Mouse (Mus musculus) CH12.LX (cell line): ENCODE measurements around the gene Tex264. TPM values are rescaled to one million over a fixed set of nuclear protein-coding genes. Genes with fewer than 3 reads are reported as not detected.

ENCODE experiments used
- DNase-seq: peaks from one replicate; pipeline ENCODE4 v3.0.0-alpha.2; 2013; ENCODE audit errors: extremely low read depth
- H3K27ac ChIP-seq: 2 replicates; pipeline ENCODE4 v1.5.1; 2012; ENCODE audit warnings: low read depth, mild to moderate bottlenecking, control low read depth, moderate library complexity; ENCODE audit not compliant: insufficient read depth
- H3K27me3 ChIP-seq: replicated peaks from 2 replicates; pipeline ENCODE3; 2012; ENCODE audit warnings: inconsistent platforms
- H3K36me3 ChIP-seq, 2 experiments: replicated peaks in 1 of 2; 2 replicates each; pipeline versions ENCODE3 to v1.6.1; 2012; ENCODE audit warnings: inconsistent platforms in 1 of 2, low read length in 1 of 2, mild to moderate bottlenecking in 1 of 2, mixed read lengths in 1 of 2, moderate library complexity in 1 of 2; ENCODE audit not compliant: control insufficient read depth in 1 of 2, insufficient read depth in 1 of 2
- H3K4me1 ChIP-seq, 2 experiments: 2 replicates each; pipeline ENCODE4 v1.6.1; 2012; ENCODE audit warnings: inconsistent platforms in 1 of 2, moderate library complexity in 1 of 2; ENCODE audit not compliant: insufficient read depth in 2 of 2, control insufficient read depth in 1 of 2
- H3K4me2 ChIP-seq: 2 replicates; pipeline ENCODE4 v1.6.1; 2012; ENCODE audit warnings: low read depth, mild to moderate bottlenecking, control low read depth; ENCODE audit not compliant: poor library complexity, insufficient read depth, severe bottlenecking
- H3K4me3 ChIP-seq, 3 experiments: fragments of 150-350 bp in 1 of 3; sonication (generic) in 1 of 3; replicated peaks in 1 of 3; 2 replicates each; pipeline versions ENCODE3 to v1.5.1; 2011 to 2012; ENCODE audit warnings: low read depth in 2 of 3, low read length in 2 of 3, mild to moderate bottlenecking in 2 of 3, moderate library complexity in 2 of 3, control low read depth in 1 of 3, improper control_type of control experiment in 1 of 3, inconsistent platforms in 1 of 3, mixed read lengths in 1 of 3; ENCODE audit not compliant: poor library complexity in 1 of 3
- H3K79me2 ChIP-seq: replicated peaks from 2 replicates; pipeline ENCODE4 v1.6.1; 2012; ENCODE audit warnings: mild to moderate bottlenecking, moderate library complexity; ENCODE audit not compliant: control insufficient read depth, poor library complexity, insufficient read depth, severe bottlenecking; ENCODE audit errors: extremely low read depth
- H3K9ac ChIP-seq: 2 replicates; pipeline ENCODE4 v1.6.1; 2012; ENCODE audit warnings: low read depth, mild to moderate bottlenecking, control low read depth, moderate library complexity; ENCODE audit not compliant: insufficient read depth
- H3K9me3 ChIP-seq: replicated peaks from 2 replicates; pipeline ENCODE3; 2012; ENCODE audit warnings: low read length, inconsistent platforms, mixed read lengths
- BHLHE40 ChIP-seq: IDR thresholded peaks from 2 replicates; pipeline ENCODE4 v1.6.1; 2011; ENCODE audit warnings: mild to moderate bottlenecking, low read depth, low read length, improper control_type of control experiment
- CHD1 ChIP-seq: IDR thresholded peaks from 2 replicates; pipeline ENCODE4 v1.6.1; 2012; ENCODE audit warnings: low read depth, low read length, improper control_type of control experiment, inconsistent platforms
- CHD2 ChIP-seq: IDR thresholded peaks from 2 replicates; pipeline ENCODE4 v1.6.1; 2011; ENCODE audit warnings: low read length, improper control_type of control experiment
- CTCF ChIP-seq, 2 experiments: IDR thresholded peaks in 1 of 2; conservative IDR thresholded peaks in 1 of 2; 2 replicates each; pipeline ENCODE4 v1.5.1; 2011 to 2012; ENCODE audit warnings: low read depth in 2 of 2, low read length in 2 of 2, improper control_type of control experiment in 1 of 2, inconsistent platforms in 1 of 2, mild to moderate bottlenecking in 1 of 2, moderate library complexity in 1 of 2
- E2F4 ChIP-seq: IDR thresholded peaks from 2 replicates; pipeline ENCODE4 v1.6.1; 2011; ENCODE audit warnings: low read depth, low read length, improper control_type of control experiment; ENCODE audit not compliant: insufficient replicate concordance
- ELF1 ChIP-seq: IDR thresholded peaks from 2 replicates; pipeline ENCODE4 v1.6.1; 2014; ENCODE audit warnings: low read depth, mild to moderate bottlenecking, inconsistent platforms, low read length, improper control_type of control experiment
- EP300 ChIP-seq: IDR thresholded peaks from 2 replicates; pipeline ENCODE4 v1.6.1; 2011; ENCODE audit warnings: low read length, improper control_type of control experiment
- ETS1 ChIP-seq: conservative IDR thresholded peaks from 2 replicates; pipeline ENCODE4 v1.6.1; 2012; ENCODE audit warnings: low read depth, mild to moderate bottlenecking, inconsistent platforms, low read length, improper control_type of control experiment, moderate library complexity
- GABPA ChIP-seq: IDR thresholded peaks from 2 replicates; pipeline ENCODE4 v1.6.1; 2012; ENCODE audit warnings: low read depth, low read length, improper control_type of control experiment, inconsistent platforms; ENCODE audit not compliant: insufficient replicate concordance
- HCFC1 ChIP-seq: IDR thresholded peaks from 2 replicates; pipeline ENCODE4 v1.6.1; 2012; ENCODE audit warnings: low read depth, mild to moderate bottlenecking, inconsistent platforms, low read length, improper control_type of control experiment
- IRF4 ChIP-seq: IDR thresholded peaks from 2 replicates; pipeline ENCODE4 v1.6.1; 2014; ENCODE audit warnings: low read depth, mild to moderate bottlenecking, inconsistent platforms, low read length, improper control_type of control experiment
- JUN ChIP-seq: IDR thresholded peaks from 2 replicates; pipeline ENCODE4 v1.6.1; 2011; ENCODE audit warnings: low read depth, mild to moderate bottlenecking, low read length, improper control_type of control experiment, moderate library complexity; ENCODE audit not compliant: insufficient read depth
- JUND ChIP-seq: conservative IDR thresholded peaks from 2 replicates; pipeline ENCODE4 v1.6.1; 2011; ENCODE audit warnings: low read depth, low read length, improper control_type of control experiment
- KAT2A ChIP-seq: IDR thresholded peaks from 2 replicates; pipeline ENCODE4 v1.6.1; 2012; ENCODE audit warnings: low read length, improper control_type of control experiment, inconsistent platforms; ENCODE audit not compliant: insufficient replicate concordance
- MEF2A ChIP-seq: IDR thresholded peaks from 2 replicates; pipeline ENCODE4 v1.6.1; 2014; ENCODE audit warnings: low read depth, mild to moderate bottlenecking, inconsistent platforms, low read length, improper control_type of control experiment, borderline replicate concordance
- MYC ChIP-seq: IDR thresholded peaks from 2 replicates; pipeline ENCODE4 v1.6.1; 2011; ENCODE audit warnings: low read depth, mild to moderate bottlenecking, improper control_type of control experiment, low read length
- NELFE ChIP-seq: IDR thresholded peaks from 2 replicates; pipeline ENCODE4 v1.6.1; 2011; ENCODE audit warnings: low read depth, low read length, improper control_type of control experiment
- PAX5 ChIP-seq: IDR thresholded peaks from 2 replicates; pipeline ENCODE4 v1.6.1; 2012; ENCODE audit warnings: low read length, inconsistent platforms, mixed read lengths
- POLR2A ChIP-seq: IDR thresholded peaks from 2 replicates; pipeline ENCODE4 v1.6.1; 2011; ENCODE audit warnings: low read depth, mild to moderate bottlenecking, improper control_type of control experiment, low read length
- RAD21 ChIP-seq: IDR thresholded peaks from 2 replicates; pipeline ENCODE4 v1.6.1; 2011; ENCODE audit warnings: low read depth, mild to moderate bottlenecking, low read length, improper control_type of control experiment, moderate library complexity
- RCOR1 ChIP-seq: conservative IDR thresholded peaks from 2 replicates; pipeline ENCODE4 v1.6.1; 2012; ENCODE audit warnings: low read depth, mild to moderate bottlenecking, inconsistent platforms, low read length, improper control_type of control experiment
- SIN3A ChIP-seq: IDR thresholded peaks from 2 replicates; pipeline ENCODE4 v1.6.1; 2012; ENCODE audit warnings: low read length, improper control_type of control experiment, inconsistent platforms
- SMC3 ChIP-seq: IDR thresholded peaks from 2 replicates; pipeline ENCODE4 v1.6.1; 2011; ENCODE audit warnings: low read depth, low read length, improper control_type of control experiment
- TCF12 ChIP-seq: IDR thresholded peaks from 2 replicates; pipeline ENCODE4 v1.6.1; 2014; ENCODE audit warnings: low read depth, mild to moderate bottlenecking, inconsistent platforms, low read length, improper control_type of control experiment
- UBTF ChIP-seq: IDR thresholded peaks from 2 replicates; pipeline ENCODE4 v1.6.1; 2012; ENCODE audit warnings: low read depth, mild to moderate bottlenecking, inconsistent platforms, low read length, improper control_type of control experiment, moderate library complexity
- USF1 ChIP-seq: IDR thresholded peaks from 2 replicates; pipeline ENCODE4 v1.6.1; 2014; ENCODE audit warnings: low read depth, mild to moderate bottlenecking, inconsistent platforms, low read length, improper control_type of control experiment
- USF2 ChIP-seq: conservative IDR thresholded peaks from 2 replicates; pipeline ENCODE4 v1.6.1; 2011; ENCODE audit warnings: low read depth, low read length, improper control_type of control experiment
- ZC3H11A ChIP-seq: IDR thresholded peaks from 2 replicates; pipeline ENCODE4 v1.6.1; 2012; ENCODE audit warnings: low read depth, mild to moderate bottlenecking, inconsistent platforms, low read length, improper control_type of control experiment
- ZKSCAN1 ChIP-seq: IDR thresholded peaks from 2 replicates; pipeline ENCODE4 v1.6.1; 2012; ENCODE audit warnings: low read depth, inconsistent platforms, low read length, improper control_type of control experiment, borderline replicate concordance
- dilution Hi-C: fragments of 300-500 bp; cut with MboI; formaldehyde crosslinking; loops from 2 replicates; pipeline ENCODE4 v1.14.3; 2020; ENCODE audit warnings: low sequenced_read_pairs; ENCODE audit not compliant: extremely low pct_unique_long_range_greater_than_20kb, extremely low pct_ligation_motif_present
- in situ Hi-C: fragments of 300-500 bp; cut with MboI; formaldehyde crosslinking; loops from 3 replicates; pipeline ENCODE4 v1.14.3; 2019; ENCODE audit warnings: low sequenced_read_pairs, low pct_ligation_motif_present, low pct_unique_long_range_greater_than_20kb, mixed read lengths
- polyA plus RNA-seq: library from polyadenylated mRNA; unstranded; fragments of >175 nt; gene quantifications from 2 replicates; pipeline ENCODE4 v1.2.1, GENCODE M21; 2012; ENCODE audit warnings: low read depth; ENCODE audit not compliant: insufficient read length
- total RNA-seq, 2 experiments: library from RNA; depleted of rRNA; stranded (reverse); fragments of 300-350 nt in 1 of 2; fragments of >200 nt in 1 of 2; gene quantifications; 2 replicates each; pipeline ENCODE4 v1.2.3; 2012 to 2014

The Tex264 gene
- total and polyA plus RNA-seq, 3 experiments = 34.3 to 54.8 (median 45.3) TPM

DNA sequence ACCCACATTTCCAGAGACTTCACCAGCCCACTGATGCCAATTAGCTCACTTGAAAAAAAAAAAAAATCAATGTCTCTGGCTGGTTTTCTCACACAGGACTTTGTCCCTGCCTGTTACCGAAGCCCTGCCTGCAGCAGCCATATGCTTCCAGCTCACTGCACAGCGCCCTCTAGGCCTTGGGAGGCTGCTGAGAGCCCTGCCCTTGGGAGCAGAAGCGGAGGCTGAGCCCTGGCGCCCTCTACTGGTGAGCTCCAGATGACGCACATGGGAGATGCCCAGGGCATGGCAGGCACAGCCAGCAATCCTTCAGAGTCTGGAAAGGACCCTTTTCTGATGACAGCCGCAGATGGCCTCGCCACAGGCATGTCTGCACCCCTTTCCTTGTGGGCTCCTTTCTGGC is 42.6 kb downstream of the Tex264 start (continued):
- TF ChIP-seq CTCF (conservative IDR thresholded peaks at IDR 0.05 in 1 of 2, IDR thresholded peaks at IDR 0.05 in 1 of 2; ENCODE audit: low read depth in 2 of 2, low read length in 2 of 2) (peak; percentile 67 to 100; a peak in 3 of 4 replicates), EP300 (no peak), JUN (no peak), MYC (peak; percentile 85), ZC3H11A (no peak), USF2 (no peak), ELF1 (no peak), POLR2A (no peak), GABPA (no peak), UBTF (no peak)

DNA sequence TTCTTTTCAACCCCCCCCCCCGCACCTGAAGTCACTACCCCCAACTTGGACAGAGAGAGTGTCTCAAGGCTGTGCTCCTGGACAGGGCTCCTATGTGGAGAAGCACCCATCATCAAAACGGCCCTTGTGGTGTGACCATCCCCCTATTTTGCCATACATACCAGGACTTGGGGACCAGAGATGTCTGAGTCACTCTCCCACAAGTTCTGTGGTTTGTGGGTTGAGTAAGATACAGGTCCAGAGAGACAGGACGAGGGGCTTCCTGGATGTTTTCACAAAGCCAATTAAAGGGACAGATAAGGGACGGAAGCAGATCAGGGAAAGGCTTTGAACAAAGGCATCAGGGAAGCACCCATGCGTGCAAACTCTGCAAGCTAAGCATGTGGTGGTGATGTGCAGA is 44.4 kb downstream of the Tex264 start:
- dilution Hi-C loops = no loop called here
- H3K9me3 ChIP-seq = peaks cover 8% of the 10 kb centered on the region
- H3K27ac ChIP-seq = no peak overlapping the region
- H3K79me2 ChIP-seq = no peaks in the 10 kb centered on the region
- no peak overlapping the region for H3K9ac ChIP-seq
- H3K4me3 ChIP-seq = no peak overlapping the region
- no peak overlapping the region for H3K4me2 ChIP-seq
- peaks cover 15 to 17% of the 10 kb centered on the region in 2 experiments for H3K4me1 ChIP-seq
- DNase-seq = no peak
- peaks cover 70% of the 10 kb centered on the region for H3K27me3 ChIP-seq
- no peaks in the 10 kb centered on the region for H3K36me3 ChIP-seq
- TF ChIP-seq JUND (no peak), PAX5 (no peak), ZC3H11A (no peak), CHD1 (no peak), CTCF (conservative IDR thresholded peaks at IDR 0.05 in 1 of 2, IDR thresholded peaks at IDR 0.05 in 1 of 2; ENCODE audit: low read depth in 2 of 2, low read length in 2 of 2) (no peak), USF2 (no peak), ZKSCAN1 (no peak), ETS1 (no peak), SIN3A (no peak), RAD21 (no peak), BHLHE40 (no peak), SMC3 (no peak), EP300 (no peak), E2F4 (no peak), GABPA (no peak)
- in situ Hi-C loops = no loop called here

DNA sequence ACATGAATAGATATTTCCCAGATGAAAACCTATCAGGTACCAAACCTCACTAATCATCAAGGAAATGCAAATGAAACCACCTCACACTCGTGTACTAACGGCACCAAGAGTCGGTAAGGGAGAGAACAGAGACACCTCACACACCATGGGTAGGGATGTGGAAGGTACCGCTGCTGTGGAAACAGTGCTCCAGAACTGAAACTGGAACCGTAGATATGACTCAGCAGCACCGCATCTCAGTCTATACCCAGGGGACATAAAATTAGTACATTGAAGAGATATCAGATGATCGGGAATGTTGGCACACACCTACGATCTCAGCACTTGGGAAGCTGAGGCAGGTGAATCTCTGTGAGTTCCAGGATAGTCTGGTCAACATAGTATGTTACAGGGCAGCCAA is 47.6 kb downstream of the Tex264 start:
- dilution Hi-C loops = no loop called here
- TF ChIP-seq RCOR1 = no peak
- no peak for TF ChIP-seq ETS1
- 0 out of 2 replicates have a peak, but pooled peaks have one; percentile 17 for TF ChIP-seq MEF2A
- TF ChIP-seq NELFE = no peak
- TF ChIP-seq BHLHE40 = peak; percentile 69
- TF ChIP-seq MYC = no peak
- no peak for TF ChIP-seq CHD1
- 0 out of 2 replicates have a peak, but pooled peaks have one; percentile 34 for TF ChIP-seq TCF12
- TF ChIP-seq JUND = peak; percentile 82
- no peak for TF ChIP-seq SMC3
- TF ChIP-seq ZKSCAN1 = no peak
- TF ChIP-seq IRF4 = peak; percentile 90
- TF ChIP-seq HCFC1 = no peak
- TF ChIP-seq CHD2 = 0 out of 2 replicates have a peak, but pooled peaks have one; percentile 32
- no peak for TF ChIP-seq KAT2A
- peak; percentile 90 for TF ChIP-seq EP300
- TF ChIP-seq JUN = peak; percentile 69
- no peak for TF ChIP-seq USF1

More for the DNA sequence above, 47.6 kb downstream of the Tex264 start:
- H3K27ac ChIP-seq = no peak overlapping the region
- peak overlapping the region; percentile 61 for H3K4me2 ChIP-seq
- H3K4me3 ChIP-seq = no peak overlapping the region
- no peak overlapping the region for H3K9ac ChIP-seq
- peaks cover 7% of the 10 kb centered on the region in 2 experiments for H3K4me1 ChIP-seq
- H3K9me3 ChIP-seq = no peaks in the 10 kb centered on the region
- H3K27me3 ChIP-seq = peaks cover 72% of the 10 kb centered on the region
- H3K36me3 ChIP-seq = no peaks in the 10 kb centered on the region
- peak; percentile 31 for DNase-seq
- in situ Hi-C loops = no loop called here
- no peaks in the 10 kb centered on the region for H3K79me2 ChIP-seq
